Mouse (Mus musculus) liver, adult (tissue): Measurements from ENCODE around the gene Prkg2.

ENCODE experiments used
- GATA4 ChIP-seq: IDR thresholded peaks from 2 replicates; pipeline ENCODE4 v1.6.1; 2014; ENCODE audit warnings: mild to moderate bottlenecking, low read length; ENCODE audit not compliant: insufficient replicate concordance

The Prkg2 gene

DNA sequence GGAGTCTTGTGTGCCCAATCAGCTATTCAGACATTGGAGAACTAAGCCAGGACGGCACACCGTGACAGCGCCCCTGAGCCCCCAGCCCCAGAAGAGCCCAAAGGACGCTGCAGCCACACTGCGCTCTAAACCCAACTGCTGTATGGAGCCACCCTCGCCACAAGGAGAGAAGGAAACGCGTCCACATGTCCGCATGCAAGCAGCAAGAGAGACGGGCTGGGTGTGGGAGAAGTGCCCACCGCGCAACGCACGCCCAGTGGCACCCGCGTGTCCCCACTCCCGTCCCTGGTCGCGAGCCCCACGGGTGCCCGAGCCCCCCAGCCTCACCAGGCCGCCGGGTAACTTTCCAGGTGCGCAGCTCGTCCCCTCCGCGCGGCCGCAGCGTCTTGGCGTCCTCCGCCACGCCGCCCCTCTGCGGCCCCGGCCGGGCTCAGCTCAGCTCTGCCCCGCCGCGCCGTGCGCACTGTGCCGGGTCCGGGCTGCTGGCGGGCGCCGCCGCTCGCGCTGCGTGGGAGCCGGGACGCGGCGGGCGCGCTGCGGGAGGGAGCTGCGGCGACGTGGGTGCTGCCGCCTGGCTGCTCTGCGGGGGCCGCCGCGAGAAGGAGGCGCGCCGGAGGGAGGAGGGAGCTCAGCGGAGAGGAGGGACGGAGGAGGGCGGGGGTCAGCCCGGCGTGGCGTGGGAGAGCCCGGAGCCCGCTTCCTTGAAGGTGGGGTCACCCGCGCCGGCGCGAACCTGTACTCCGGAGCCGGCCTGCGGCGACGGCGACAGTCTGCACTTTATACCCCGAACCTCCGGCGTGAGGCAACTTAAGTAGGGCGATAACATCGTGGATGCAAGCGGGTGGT lies at the start of gene Prkg2:
Gene Prkg2, minus strand, starts transcription at position 756 of the 846 bp plus-strand sequence.
- TF ChIP-seq GATA4: no peak

DNA sequence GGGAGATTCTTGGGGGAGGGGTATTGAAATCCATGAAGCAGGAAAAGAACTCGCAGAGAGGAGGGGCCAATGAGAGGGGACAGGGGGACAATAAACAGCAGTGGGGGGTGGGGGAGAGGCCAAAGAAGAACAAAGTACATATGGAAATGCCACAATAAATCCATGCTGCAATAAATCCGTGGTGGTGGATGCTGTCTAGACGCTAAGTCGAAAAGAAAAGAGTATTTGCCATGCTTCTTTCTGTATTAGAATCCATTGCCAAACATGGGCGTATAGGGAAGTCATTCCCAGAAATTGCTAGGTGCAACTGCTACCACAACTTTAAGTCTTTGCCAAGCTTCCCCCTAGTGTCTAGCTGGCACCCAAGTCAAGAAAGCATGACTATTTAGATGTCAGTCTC lies 46.8 kb upstream of the Prkg2 start:
- TF ChIP-seq GATA4: no peak

DNA sequence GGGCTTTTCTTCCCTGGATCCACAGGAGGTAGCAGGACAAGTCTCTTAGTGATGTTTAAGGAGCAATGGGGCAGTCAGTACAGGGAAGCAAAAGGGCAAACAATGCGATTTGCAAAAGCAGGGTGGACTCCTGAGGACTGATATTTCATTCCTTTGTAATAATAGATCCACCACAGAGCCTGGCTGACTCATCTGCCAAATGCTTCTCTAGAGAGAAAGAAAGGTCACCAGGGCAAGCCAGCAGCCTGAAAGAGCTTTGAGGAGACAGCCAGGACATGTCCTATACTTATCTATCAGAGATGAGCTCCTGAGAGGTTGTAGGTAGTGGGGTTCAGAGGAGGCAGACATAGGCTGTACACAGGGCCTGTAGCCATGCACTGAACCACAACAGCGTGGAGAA lies 41.2 kb upstream of the Prkg2 start:
- TF ChIP-seq GATA4: no peak

DNA sequence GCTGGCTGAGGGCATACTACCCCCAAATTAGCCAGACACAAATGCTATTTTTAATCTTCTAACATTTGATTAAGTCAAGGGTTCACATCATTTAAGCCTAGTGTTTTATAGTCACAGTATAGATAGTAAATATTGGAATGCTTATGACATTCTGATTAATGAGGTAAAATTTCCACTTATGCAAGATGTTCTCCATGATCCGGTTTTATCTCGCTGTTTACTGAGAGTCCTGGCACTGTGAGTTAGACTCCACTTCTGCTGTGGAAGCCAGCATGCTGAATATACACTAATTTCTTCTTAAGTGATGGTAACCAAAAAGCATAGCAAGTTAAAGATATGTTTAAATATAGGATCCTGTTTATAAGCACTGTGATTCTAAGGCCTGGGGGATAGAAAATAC lies 31.2 kb upstream of the Prkg2 start:
- TF ChIP-seq GATA4: no peak

DNA sequence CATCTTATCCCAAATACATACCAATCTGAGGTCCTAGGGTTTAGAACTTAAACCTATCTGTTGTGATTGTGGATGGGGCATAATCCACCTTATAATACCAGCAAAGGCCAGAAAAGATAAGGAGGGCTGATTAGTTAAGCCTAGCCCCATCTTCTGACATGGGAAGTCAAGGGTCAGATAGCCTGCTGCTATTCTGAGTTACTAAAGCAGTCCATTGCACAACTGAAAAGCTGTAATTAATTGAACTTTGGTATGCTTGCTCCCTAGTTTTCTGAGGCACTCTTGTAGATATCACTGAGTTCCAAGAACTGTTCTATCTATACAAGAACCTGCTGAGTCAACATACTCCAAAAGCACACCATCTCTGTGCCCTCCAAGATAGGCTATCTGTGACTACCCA lies 25.4 kb upstream of the Prkg2 start:
- TF ChIP-seq GATA4: no peak

DNA sequence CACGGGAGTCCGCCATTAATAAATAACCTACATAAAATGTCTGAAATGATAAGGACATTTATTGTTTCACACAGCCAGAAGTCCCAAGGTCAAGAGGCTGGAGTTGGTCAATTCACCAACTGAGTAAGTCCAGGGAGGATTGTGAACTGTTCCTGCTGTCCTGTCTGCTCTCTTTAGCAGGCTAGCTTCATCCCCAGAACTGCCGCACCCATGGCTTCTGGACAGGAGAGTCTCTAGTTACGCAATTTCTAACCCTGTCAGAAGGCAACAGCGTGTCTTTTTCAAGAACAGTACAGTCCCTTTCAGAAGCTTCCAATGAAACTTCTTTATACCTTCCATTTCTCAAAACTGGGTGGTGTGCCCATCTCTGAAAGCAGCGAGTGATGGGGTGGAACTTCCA lies 1.9 kb upstream of the Prkg2 start:
- TF ChIP-seq GATA4: no peak

DNA sequence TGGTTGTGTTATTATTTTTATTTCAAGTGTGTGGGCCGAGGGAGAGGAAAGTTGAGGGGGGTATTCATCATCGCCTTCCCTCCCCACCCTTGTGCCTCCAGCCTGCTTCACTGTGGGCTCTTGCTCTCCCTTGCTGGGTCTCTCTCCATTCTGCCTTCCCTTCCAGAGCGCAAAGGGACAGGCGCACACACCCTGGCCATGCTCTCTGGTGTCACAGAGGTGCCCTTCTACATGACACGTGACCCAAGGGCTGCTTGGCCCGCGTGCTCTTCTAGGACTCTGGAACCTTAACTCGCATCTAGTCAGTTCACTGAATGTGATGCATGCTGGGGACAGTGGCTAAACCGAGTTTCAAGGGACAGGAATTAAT lies 276 bp upstream of the Prkg2 start:
- no peak for TF ChIP-seq GATA4

DNA sequence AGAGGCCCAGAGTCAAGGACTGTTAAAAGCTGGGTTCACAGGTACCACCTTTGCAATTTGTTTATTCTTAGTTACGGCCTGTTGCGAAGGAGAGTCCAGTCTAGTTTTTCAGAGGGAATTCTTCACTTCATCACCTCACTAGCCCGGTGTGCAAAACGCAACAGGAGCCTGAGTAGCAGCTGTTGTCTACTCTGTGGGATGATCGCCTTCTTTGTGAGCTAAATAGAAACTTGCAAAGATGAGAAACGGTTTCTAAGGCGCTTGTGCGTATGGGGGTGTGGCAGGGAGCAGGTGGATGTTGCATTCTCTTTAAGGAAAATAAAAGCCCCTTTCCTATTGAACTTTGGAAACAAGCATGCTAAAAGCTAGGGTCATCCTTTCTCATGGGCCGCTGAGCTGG lies 1.2 kb downstream of the Prkg2 start:
- no peak for TF ChIP-seq GATA4

DNA sequence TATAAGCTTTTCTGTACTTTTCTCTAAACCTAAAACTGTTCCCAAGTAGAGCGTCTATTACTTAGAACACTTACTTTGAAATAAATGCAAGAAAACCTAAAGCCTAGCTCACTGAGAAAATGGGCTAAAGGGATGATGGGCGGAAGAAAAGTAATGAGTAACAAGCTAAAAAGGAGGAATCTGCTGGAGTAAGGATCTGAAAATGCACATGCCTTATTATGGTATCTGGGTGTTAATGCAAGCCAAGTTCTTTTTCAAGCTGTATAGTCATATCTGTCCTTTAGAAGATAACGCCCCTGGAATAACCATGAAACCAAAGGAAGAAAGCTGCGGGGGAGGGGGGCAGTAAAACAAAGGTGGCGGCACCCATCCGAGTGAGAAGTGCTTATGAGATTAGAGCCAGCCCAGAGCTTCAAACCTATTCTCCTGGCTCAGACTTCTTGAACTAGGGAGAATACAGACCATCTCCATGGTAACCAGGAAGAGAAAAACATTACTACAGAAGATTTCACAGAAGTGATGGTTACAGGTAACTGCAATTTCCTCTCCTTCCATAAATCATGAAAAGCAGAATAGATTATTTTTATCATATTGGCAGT lies 5.5 kb downstream of the Prkg2 start:
- TF ChIP-seq GATA4: no peak

DNA sequence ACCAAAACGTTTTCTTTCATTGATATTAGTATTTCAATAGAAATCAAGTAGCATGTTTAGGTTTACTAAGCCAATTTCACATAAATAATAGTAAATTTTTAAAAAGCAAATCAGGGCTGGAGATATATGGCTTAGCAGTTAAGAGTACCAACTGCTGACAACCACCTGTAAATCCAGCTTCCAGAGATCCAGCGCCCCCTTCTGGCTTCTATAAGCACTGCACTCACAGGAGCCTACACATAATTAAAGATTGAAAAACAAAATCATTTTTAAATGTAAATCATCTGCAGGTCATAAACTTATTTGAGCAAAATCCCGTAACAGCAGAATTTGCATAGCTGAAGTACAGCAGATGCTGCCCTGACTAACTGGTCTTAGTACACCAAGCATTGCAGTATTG lies 10.8 kb downstream of the Prkg2 start:
- no peak for TF ChIP-seq GATA4

DNA sequence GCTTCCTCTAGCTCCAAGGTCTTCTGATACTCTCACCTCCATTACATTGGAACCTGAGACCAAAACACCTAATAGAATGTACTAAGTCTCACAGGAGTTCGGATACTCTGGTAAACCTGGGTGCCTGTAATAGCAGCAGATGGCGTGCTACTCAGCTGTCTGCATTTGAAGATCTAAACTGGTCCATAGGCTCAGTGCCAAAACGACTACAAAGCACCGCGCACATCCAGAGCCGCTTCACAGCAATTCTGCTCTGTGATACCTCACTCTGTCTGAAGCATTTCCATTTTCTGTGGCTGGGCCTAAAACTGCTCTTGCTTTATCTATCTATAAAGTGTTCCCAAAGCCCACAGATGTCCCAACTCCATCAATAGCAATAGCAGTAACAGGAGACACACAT lies 17.4 kb downstream of the Prkg2 start:
- no peak for TF ChIP-seq GATA4

DNA sequence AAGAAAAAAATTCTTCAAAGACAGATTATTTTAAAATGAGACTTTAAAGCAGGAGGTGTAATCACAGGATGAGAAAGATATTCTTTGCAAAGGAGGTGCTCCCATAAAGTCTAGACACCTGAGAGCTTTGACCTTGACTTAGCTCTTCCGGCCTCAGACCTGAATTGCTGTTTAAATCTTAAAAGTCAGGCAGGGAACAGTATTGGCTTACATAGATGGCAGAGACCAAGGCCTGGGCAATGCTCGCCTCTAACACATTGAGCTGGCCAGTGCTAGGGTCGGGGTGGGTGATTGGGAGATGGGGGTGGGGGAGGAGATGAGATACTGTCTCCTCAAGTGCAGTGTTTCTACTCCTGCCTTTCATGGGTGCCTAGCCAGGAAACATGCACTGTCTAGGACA lies 22.0 kb downstream of the Prkg2 start:
- TF ChIP-seq GATA4: no peak

DNA sequence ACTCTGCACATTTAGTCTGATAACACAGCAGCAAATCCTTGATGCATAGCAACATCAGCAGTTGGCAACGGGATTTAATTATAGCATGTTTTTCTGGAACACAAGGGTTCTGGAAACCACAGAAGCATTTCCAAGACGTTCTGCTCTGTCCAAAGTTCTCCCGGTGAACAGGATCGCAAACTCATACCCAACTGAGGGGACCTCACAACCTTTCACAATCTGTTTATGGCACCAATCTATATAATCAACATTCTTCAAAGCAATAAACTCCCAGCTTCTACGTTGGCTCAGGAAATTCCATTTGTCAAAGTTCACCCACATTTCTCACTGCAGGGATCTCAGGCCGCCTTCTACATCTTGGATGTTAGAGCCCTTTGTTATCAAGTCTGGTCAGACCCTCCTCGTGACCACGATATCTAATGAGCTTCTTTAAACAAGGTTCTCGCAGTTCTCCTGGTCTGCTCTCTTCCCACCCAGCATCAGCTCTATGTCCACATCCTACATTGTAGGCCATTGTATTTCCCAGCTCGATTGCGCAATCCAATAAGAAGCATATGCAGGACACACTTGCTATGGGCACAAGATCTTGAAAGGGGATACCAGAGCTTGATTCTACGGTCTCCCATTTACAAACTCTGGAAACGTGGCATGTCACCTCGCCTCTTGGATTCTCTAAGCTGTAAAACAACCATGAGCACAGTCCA lies 26.6 kb downstream of the Prkg2 start:
- TF ChIP-seq GATA4: no peak

DNA sequence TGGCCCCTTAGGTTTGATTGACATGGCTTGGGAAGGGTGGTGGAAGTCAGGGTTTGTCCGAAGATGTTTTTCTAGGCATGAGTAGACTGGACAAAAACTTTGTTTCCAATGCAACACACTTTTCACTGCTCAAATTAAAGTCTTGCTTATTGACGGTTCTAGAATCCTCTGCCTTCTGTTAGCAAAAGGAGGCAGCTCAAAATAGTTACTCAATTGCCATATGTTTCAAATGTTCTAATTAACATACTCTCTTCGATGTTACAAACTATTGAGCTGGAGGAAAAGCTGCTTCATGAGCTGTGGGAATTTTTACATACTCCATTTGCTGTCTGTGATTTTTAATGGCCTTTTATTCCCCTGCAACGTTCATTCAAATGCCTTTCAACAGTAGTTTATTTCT lies 39.0 kb downstream of the Prkg2 start:
- no peak for TF ChIP-seq GATA4

DNA sequence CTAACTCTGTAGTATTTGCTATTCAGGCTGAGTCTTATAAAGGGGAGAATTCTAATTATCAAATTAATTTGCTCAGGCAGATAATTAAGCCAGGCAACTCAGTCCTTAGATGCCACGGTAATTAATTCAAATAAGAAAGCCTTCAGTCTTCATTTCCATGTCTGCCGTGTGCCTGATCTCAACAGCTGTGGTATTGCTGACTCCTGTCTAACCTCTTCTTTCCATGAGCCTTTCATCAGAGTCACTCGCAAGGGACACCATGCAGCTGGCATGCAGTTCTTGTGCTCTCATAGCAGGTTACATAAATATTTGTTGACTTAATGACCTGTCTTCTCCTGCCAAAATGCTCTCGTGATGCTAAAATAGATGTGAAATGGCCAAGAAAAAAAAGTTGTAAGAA lies 41.4 kb downstream of the Prkg2 start:
- TF ChIP-seq GATA4: no peak

DNA sequence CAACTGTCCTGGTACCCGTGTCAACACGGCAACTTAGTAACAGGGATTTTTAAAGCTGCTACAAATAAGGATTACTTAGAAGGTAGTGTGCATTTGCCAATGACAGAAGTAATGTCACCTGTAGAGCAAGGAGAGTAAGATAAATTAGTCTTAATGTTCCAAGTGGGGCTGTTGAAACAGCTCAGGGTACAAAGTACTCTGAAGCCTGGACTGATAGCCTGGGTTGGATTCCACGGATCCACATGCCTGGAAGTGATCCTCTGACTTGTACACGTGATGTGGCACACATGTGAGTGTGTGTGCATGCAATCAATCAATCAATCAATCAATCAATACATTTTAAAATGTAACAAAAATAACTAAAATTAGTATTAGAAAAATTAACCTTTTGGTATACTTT lies 45.6 kb downstream of the Prkg2 start:
- no peak for TF ChIP-seq GATA4
